Comparison of ENCODE assay signal across 9 mouse cellular contexts in the genomic region with DNA sequence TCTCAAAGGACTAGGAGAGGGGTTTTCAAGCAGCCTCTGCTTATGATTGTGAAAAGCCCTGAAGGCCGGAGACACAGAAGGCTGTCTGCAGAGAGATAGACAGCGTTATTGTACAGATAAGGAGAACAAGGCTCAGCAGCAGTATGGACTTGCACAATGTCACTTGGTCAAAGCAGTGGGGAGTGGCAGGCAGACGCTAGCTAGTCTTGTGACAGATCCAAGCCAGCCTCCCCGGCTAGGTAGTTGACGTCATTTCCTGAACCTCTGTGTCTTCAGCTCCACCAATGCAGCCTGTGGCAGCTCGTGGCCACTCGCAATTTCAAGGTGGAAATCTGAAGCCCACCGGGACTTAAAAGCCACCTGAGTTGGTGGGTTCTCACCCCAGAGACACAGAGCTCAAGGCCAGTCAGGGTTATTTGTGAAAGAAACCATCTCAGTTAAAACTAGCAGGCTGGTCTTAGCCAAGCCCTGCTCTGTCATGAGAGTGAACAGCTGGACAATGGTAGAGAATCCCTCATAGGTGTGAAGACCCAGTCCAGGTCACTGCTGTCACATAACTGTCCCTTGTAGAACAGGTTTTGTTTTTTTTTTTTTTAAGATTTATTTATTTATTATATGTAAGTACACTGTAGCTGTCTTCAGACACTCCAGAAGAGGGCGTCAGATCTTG. TPM values are rescaled to one million over a fixed set of nuclear protein-coding genes. Genes with fewer than 3 reads are reported as not detected.
DNase-seq lines count a peak whose midpoint lies in the region; TF ChIP-seq lines count a peak whose summit lies in the region.
"Had no signal": no experiment of that assay in that cellular context is flagged by ENCODE, and none has a peak within 500 bp of the region (broad histone marks: within the 10 kb centered on the region; RNA-seq: fewer than 3 reads in every experiment).

No protein-coding gene starts in this region.

- no peak overlapping the region for H3K4me3 ChIP-seq in ES-Bruce4 (ENCODE audit: low read depth, low read length)
- no peak overlapping the region for H3K4me3 ChIP-seq in forebrain, embryonic 10.5 days
- H3K4me3 ChIP-seq: embryonic facial prominence, embryonic 15.5 days had no signal

- no peaks in the 10 kb centered on the region for H3K27me3 ChIP-seq in ES-Bruce4 (ENCODE audit: control insufficient read depth, insufficient read depth, low read length, poor library complexity, severe bottlenecking)
- H3K27me3 ChIP-seq in forebrain, embryonic 10.5 days (ENCODE audit: poor library complexity, severe bottlenecking) = no peaks in the 10 kb centered on the region
- H3K27me3 ChIP-seq: embryonic facial prominence, embryonic 15.5 days had no signal

- no peak overlapping the region for H3K27ac ChIP-seq in ES-Bruce4 (ENCODE audit: insufficient read depth, low read length)
- H3K27ac ChIP-seq in forebrain, embryonic 10.5 days = no peak overlapping the region
- H3K27ac ChIP-seq: embryonic facial prominence, embryonic 15.5 days had no signal

- H3K4me1 ChIP-seq in ES-Bruce4 (ENCODE audit: control insufficient read depth, insufficient read depth, low read length) = peaks cover 5% of the 10 kb centered on the region
- no peaks in the 10 kb centered on the region for H3K4me1 ChIP-seq in forebrain, embryonic 10.5 days
- H3K4me1 ChIP-seq: embryonic facial prominence, embryonic 15.5 days had no signal

- intact Hi-C loops in heart, postnatal 10 days (cut with DNase I) = no loop called here

- TF ChIP-seq EP300 in ES-Bruce4 (IDR thresholded peaks at IDR 0.05; ENCODE audit: insufficient read depth, low read depth, low read length) = peak; percentile 14; the same call in 1 of the 2 replicates

- no peaks in the 10 kb centered on the region for H3K9me3 ChIP-seq in ES-Bruce4 (replicated peaks; ENCODE audit: control insufficient read depth, insufficient read depth, low read length, poor library complexity, severe bottlenecking)
- no peaks in the 10 kb centered on the region for H3K9me3 ChIP-seq in forebrain, embryonic 10.5 days
- H3K9me3 ChIP-seq: embryonic facial prominence, embryonic 15.5 days had no signal

- no peak overlapping the region for H3K9ac ChIP-seq in ES-Bruce4 (ENCODE audit: low read depth, poor library complexity, severe bottlenecking)
- H3K9ac ChIP-seq: embryonic facial prominence, embryonic 15.5 days had no signal

- no peak for TF ChIP-seq CTCF in ES-Bruce4 (IDR thresholded peaks at IDR 0.05; ENCODE audit: low read depth, low read length)

- no peaks in the 10 kb centered on the region for H3K36me3 ChIP-seq in ES-Bruce4 (ENCODE audit: control insufficient read depth, insufficient read depth, low read length, poor library complexity, severe bottlenecking)
- H3K36me3 ChIP-seq in forebrain, embryonic 10.5 days (replicated peaks) = no peaks in the 10 kb centered on the region
- H3K36me3 ChIP-seq: embryonic facial prominence, embryonic 15.5 days had no signal

- WGBS in forebrain, embryonic 10.5 days = 83% methylated on average over 9 of the region's 9 CpGs

- no peak for TF ChIP-seq POLR2A in ES-Bruce4 (IDR thresholded peaks at IDR 0.05; ENCODE audit: insufficient read depth, low read length)

- DNase-seq in 416B (ENCODE audit: low read depth) = peak; percentile 98
- DNase-seq in heart, postnatal 10 days = peak; percentile 43 to 48
- DNase-seq in monocyte, adult 2 months (ENCODE audit: low read depth in 1 of 2, low spot score in 2 of 2) = peak; percentile 76 to 79
- no peak for DNase-seq in urinary bladder, postnatal 14 days (ENCODE audit: low spot score)
- DNase-seq in urinary bladder, postnatal 10 days (ENCODE audit: low spot score) = no peak
- DNase-seq in forebrain, embryonic 10.5 days (ENCODE audit: extremely low spot score, low spot score) = no peak
- DNase-seq in layer of hippocampus, postnatal 36 days = no peak

RNA-seq across cellular contexts. Expression of gene Cnr2, which starts 3.3 kb away (rescaled TPM):
- polyA plus RNA-seq in ES-Bruce4 (2011; ENCODE audit: insufficient read depth, insufficient read length, low read depth, missing spikeins) = 0.16 TPM in 1 of 2 replicates, not detected in the other
- under 1 TPM; 0.77 to 0.94 TPM for total RNA-seq in heart, postnatal 10 days (2021)
- polyA plus RNA-seq in forebrain, embryonic 10.5 days (2016; fragmentation: Nextera tagmentation; extraction: Ambion mirVana) = 0.30 and 0.48 TPM in 2 replicates
- under 1 TPM in 1 of 2 experiments, not detected in 1; 0.15 TPM for total RNA-seq in layer of hippocampus, postnatal 36 days (2021)

RNA-seq across cellular contexts. Expression of gene Fuca1, which starts 22.0 kb away (rescaled TPM):
- 46.0 and 47.2 TPM in 2 replicates for polyA plus RNA-seq in ES-Bruce4 (2011; ENCODE audit: insufficient read depth, insufficient read length, low read depth, missing spikeins)
- total RNA-seq in heart, postnatal 10 days (2021) = 10 to 100 TPM; 43.2 to 44.5 TPM
- polyA plus RNA-seq in forebrain, embryonic 10.5 days (2016; fragmentation: Nextera tagmentation; extraction: Ambion mirVana) = 46.4 and 52.4 TPM in 2 replicates
- 10 to 100 TPM; 33.4 to 43.1 TPM for total RNA-seq in layer of hippocampus, postnatal 36 days (2021)

RNA-seq across cellular contexts. Expression of gene Pnrc2, which starts 24.9 kb away (rescaled TPM):
- polyA plus RNA-seq in ES-Bruce4 (2011; ENCODE audit: insufficient read depth, insufficient read length, low read depth, missing spikeins) = 77.4 and 84.4 TPM in 2 replicates
- total RNA-seq in heart, postnatal 10 days (2021) = 100 to 1,000 TPM in 1 of 2 experiments, 10 to 100 TPM in 1; 99.4 to 105 TPM
- 205 and 219 TPM in 2 replicates for polyA plus RNA-seq in forebrain, embryonic 10.5 days (2016; fragmentation: Nextera tagmentation; extraction: Ambion mirVana)
- total RNA-seq in layer of hippocampus, postnatal 36 days (2021) = 10 to 100 TPM; 54.5 to 56.3 TPM

RNA-seq across cellular contexts. Expression of gene Srsf10, which starts 43.0 kb away (rescaled TPM):
- 293 and 302 TPM in 2 replicates for polyA plus RNA-seq in ES-Bruce4 (2011; ENCODE audit: insufficient read depth, insufficient read length, low read depth, missing spikeins)
- total RNA-seq in heart, postnatal 10 days (2021) = 10 to 100 TPM; 61.2 to 64.1 TPM
- polyA plus RNA-seq in forebrain, embryonic 10.5 days (2016; fragmentation: Nextera tagmentation; extraction: Ambion mirVana) = 383 and 421 TPM in 2 replicates
- 100 to 1,000 TPM in 1 of 2 experiments, 10 to 100 TPM in 1; 93.9 to 103 TPM for total RNA-seq in layer of hippocampus, postnatal 36 days (2021)

RNA-seq across cellular contexts. Expression of gene Hmgcl, which starts 47.7 kb away (rescaled TPM):
- 18.3 and 22.6 TPM in 2 replicates for polyA plus RNA-seq in ES-Bruce4 (2011; ENCODE audit: insufficient read depth, insufficient read length, low read depth, missing spikeins)
- 10 to 100 TPM; 66.3 to 67.5 TPM for total RNA-seq in heart, postnatal 10 days (2021)
- polyA plus RNA-seq in forebrain, embryonic 10.5 days (2016; fragmentation: Nextera tagmentation; extraction: Ambion mirVana) = 65.0 and 65.4 TPM in 2 replicates
- 10 to 100 TPM; 35.5 to 36.4 TPM for total RNA-seq in layer of hippocampus, postnatal 36 days (2021)

Comparison
In these comparisons a context has a peak if more than half of its experiments do, and no peak if none do; other contexts are left out.
1. DNase-seq: peak in 416B (single experiment), heart, postnatal 10 days (2 of 2) and monocyte, adult 2 months (2 of 2); none in urinary bladder, postnatal 14 days (single experiment), urinary bladder, postnatal 10 days (single experiment), forebrain, embryonic 10.5 days (single experiment) and layer of hippocampus, postnatal 36 days (0 of 2).